Mouse (Mus musculus) E14TG2a.4 (cell line): ENCODE data around the gene Asrgl1.

Source experiments
- CTCF ChIP-seq: conservative IDR thresholded peaks from 2 replicates; pipeline ENCODE4 v1.5.1; 2014; ENCODE audit warnings: low read length
- NANOG ChIP-seq: IDR thresholded peaks from 2 replicates; pipeline ENCODE4 v1.6.1; 2014; ENCODE audit warnings: borderline replicate concordance, low read length, mixed read lengths

DNA sequence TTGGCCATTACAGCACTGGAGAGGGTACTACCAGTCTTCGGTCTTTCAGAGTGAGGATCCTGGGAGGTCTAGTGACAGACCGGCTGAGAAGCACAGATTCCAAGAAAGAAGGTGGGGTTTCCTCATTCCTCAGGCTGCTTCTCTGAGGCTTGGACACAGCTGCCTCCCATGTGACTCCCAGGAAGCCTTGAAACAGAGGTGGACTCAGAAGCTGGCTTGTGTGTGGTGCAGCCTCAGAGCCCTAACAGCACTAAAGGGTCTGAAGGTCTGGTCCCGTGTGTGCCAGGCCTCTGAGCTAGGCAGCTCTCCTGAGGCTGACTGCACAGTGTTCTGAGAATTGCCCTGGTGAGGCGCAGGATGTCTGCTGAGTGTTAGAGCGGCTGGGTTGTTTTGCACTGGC lies 29.3 kb downstream of the Asrgl1 start:
- TF ChIP-seq CTCF (no peak), NANOG (no peak)
